Mouse (Mus musculus) bone marrow macrophage, adult 2 months (primary cell): ENCODE results near the gene Lmbrd2.

Experiments used
- CTCF ChIP-seq: IDR thresholded peaks from 2 replicates; pipeline ENCODE4 v1.5.1; 2012; ENCODE audit warnings: low read depth, mild to moderate bottlenecking, low read length, moderate library complexity
- POLR2A ChIP-seq: IDR thresholded peaks from 2 replicates; pipeline ENCODE4 v1.6.1; 2012; ENCODE audit warnings: mild to moderate bottlenecking, low read depth, low read length, borderline replicate concordance

DNA sequence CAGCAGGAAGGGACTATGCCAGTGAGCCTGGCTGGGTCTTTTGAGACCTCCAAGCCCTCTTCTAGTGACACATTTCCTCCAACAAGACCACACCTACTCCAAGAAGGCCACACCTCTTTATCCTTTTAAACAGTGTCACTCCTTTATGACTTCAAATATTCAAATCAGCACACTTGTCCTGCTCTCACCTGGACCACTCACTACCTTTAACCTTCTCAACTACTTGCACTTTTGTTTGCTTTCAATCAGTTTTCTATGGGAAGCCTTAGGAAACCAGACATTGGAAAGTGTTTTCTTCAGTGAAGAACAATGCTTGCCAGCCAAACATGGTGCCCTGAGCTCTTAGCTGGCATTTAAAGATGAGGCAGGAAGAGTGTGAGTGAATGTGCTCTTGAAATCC lies 15.0 kb downstream of the Lmbrd2 start, which contains the start of gene Skp2:
- TF ChIP-seq CTCF = no peak
- TF ChIP-seq POLR2A = no peak
